Mouse (Mus musculus) limb, embryonic 11.5 days (tissue): ENCODE data around the gene Tmprss6. TPM values are rescaled to one million over a fixed set of nuclear protein-coding genes. Genes with fewer than 3 reads are reported as not detected.
A peak's percentile ranks its signal among the peaks of the same experiment; 100 is the strongest.

Experiments used
- ATAC-seq: fragments of 200-750 bp; cut with Nextera tagmentation; 2 replicates; pipeline ENCODE4 v1.8.0; 2017; ENCODE audit warnings: low read depth; ENCODE audit not compliant: insufficient number of reproducible peaks, low FRiP score, low TSS enrichment
- DNase-seq: peaks from one replicate; pipeline ENCODE4 v3.0.0-alpha.2; 2015; ENCODE audit warnings: low spot score
- H3K27ac ChIP-seq: fragments of 300-500 bp; sonication (generic); replicated peaks from 2 replicates; pipeline ENCODE4 v1.5.1; 2014; ENCODE audit warnings: low read depth, mild to moderate bottlenecking, low read length
- H3K27me3 ChIP-seq: fragments of 300-500 bp; sonication (generic); 2 replicates; pipeline ENCODE4 v1.6.1; 2014; ENCODE audit warnings: mild to moderate bottlenecking, low read length, mixed read lengths; ENCODE audit not compliant: control insufficient read depth, insufficient read depth
- H3K36me3 ChIP-seq: fragments of 300-500 bp; sonication (generic); 2 replicates; pipeline ENCODE4 v1.6.1; 2014; ENCODE audit warnings: mild to moderate bottlenecking, low read length, moderate library complexity, mixed read lengths; ENCODE audit not compliant: control insufficient read depth, insufficient read depth
- H3K4me1 ChIP-seq: fragments of 300-500 bp; sonication (generic); 2 replicates; pipeline ENCODE4 v1.6.1; 2014; ENCODE audit warnings: low read length, mixed read lengths; ENCODE audit not compliant: control insufficient read depth, insufficient read depth
- H3K4me2 ChIP-seq: fragments of 300-500 bp; sonication (generic); 2 replicates; pipeline ENCODE4 v1.6.1; 2014; ENCODE audit warnings: low read depth, mild to moderate bottlenecking, moderate library complexity; ENCODE audit not compliant: severe bottlenecking
- H3K4me3 ChIP-seq: fragments of 300-500 bp; sonication (generic); 2 replicates; pipeline ENCODE4 v1.5.1; 2014; ENCODE audit warnings: low read depth, low read length
- H3K9ac ChIP-seq: fragments of 300-500 bp; sonication (generic); 2 replicates; pipeline ENCODE4 v1.6.1; 2014; ENCODE audit warnings: mild to moderate bottlenecking, low read length
- H3K9me3 ChIP-seq: fragments of 300-500 bp; sonication (generic); 2 replicates; pipeline ENCODE4 v1.6.1; 2016; ENCODE audit warnings: low read length; ENCODE audit not compliant: control insufficient read depth
- WGBS: fragments of 180-500 bp; shearing (Covaris S2); extraction: QIAGEN DNeasy Blood & Tissue Kit; methylation state at CpG from one replicate; pipeline ENCODE4 v1.1.7; 2014; 5-methylcytosine and 5-hydroxymethylcytosine counted together
- polyA plus RNA-seq: library from polyadenylated mRNA; unstranded; fragments of >200 nt; fragmentation: Nextera tagmentation; extraction: Ambion mirVana; gene quantifications from 2 replicates; pipeline ENCODE4 v1.2.1, GENCODE M21; 2014

Gene Tmprss6
- polyA plus RNA-seq, 1 experiment from 2014 or later = 0.27 TPM

DNA sequence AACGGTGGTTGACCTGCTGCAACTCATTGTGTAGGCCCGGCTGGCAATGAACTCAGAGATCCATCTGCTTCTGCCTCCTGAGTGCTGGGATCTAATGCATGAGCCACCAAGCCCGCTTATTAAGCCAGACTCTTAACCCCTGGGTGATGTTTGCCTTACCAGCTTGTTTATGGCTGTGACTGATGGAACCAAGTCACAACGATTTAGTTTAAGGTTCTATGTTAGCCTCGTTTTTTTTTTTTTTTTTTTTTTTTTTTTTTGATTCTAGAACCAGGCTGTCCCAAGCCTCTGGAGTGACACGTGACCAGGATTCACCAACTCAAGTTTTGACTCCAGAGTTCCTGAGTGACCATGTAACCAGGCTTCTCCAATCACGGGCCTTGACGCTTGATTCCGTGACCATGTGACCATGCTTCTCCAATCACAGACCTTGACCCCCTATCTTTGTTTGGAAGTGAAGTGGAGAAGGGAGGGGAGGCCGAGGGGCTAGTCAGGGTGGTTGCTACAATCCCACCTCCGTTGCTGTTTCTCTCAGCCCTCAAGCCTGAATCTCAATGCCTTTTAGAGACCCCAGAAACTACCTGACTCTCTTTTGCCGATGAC, 41.0 kb upstream of the Tmprss6 start:
- Histone ChIP-seq H3K4me3 (no peak overlapping the region), H3K9ac (no peak overlapping the region)

DNA sequence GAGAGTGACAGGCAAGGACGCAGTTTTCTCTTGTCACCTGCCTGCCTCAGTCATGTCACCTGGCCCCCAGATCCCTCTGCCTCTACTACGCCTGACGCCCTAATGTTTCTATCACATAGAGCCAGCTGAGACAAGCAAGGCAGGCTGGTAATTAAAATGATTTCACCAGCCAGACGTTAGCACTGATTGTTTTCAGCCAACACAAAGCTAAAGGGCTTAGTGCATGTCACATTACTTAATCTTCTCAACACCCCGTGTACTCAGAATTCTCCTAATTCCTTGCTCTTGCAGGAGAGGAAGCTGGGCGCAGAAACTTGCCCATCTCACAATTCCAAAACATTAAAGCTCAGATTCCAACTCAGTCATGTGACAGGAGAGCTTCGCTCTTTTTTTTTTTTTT, 40.0 kb upstream of the Tmprss6 start:
- no peaks in the 10 kb centered on the region for H3K9me3 ChIP-seq
- WGBS = 67% methylated on average over 7 of the region's 7 CpGs
- H3K4me3 ChIP-seq = no peak overlapping the region
- H3K27me3 ChIP-seq = no peaks in the 10 kb centered on the region
- no peak for DNase-seq
- no peak overlapping the region for H3K27ac ChIP-seq
- no peak for ATAC-seq
- no peaks in the 10 kb centered on the region for H3K36me3 ChIP-seq
- H3K4me1 ChIP-seq = peaks cover 7% of the 10 kb centered on the region; the same call in 1 of the 2 replicates
- H3K9ac ChIP-seq = no peak overlapping the region
- H3K4me2 ChIP-seq = no peak overlapping the region

More for the DNA sequence above, 41.0 kb upstream of the Tmprss6 start:
- Histone ChIP-seq H3K36me3 (no peaks in the 10 kb centered on the region), H3K4me2 (no peak overlapping the region), H3K27me3 (no peaks in the 10 kb centered on the region), H3K27ac (no peak overlapping the region), H3K4me1 (peaks cover 7% of the 10 kb centered on the region; the same call in 1 of the 2 replicates), H3K9me3 (no peaks in the 10 kb centered on the region)
- 46% methylated on average over 12 of the region's 12 CpGs for WGBS
- DNase-seq (peak; percentile 51), ATAC-seq (no peak)

DNA sequence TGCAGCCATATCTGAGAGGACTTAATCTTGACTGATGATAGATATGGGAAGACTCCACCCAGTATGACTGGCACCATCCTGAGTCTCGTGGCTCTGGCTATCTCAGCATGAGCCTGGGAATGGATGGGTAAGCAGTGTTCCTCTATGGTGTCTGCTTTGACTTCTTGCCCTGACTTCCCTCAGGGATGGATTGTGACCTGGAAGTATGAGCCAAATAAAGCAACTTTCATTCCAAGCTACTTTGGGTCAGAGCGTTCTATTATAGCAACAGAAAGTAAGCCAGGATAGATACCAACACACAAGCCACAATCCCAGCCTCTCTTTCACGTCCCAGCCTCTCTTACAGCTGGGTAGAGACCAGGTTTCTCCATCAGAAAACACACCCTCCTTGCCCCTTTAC, 37.1 kb upstream of the Tmprss6 start:
- no peak overlapping the region for H3K4me2 ChIP-seq
- ATAC-seq (no peak), DNase-seq (no peak)
- H3K36me3 ChIP-seq = no peaks in the 10 kb centered on the region
- H3K9ac ChIP-seq = no peak overlapping the region
- H3K4me3 ChIP-seq = no peak overlapping the region
- H3K27ac ChIP-seq = no peak overlapping the region
- no peaks in the 10 kb centered on the region for H3K27me3 ChIP-seq
- H3K9me3 ChIP-seq = no peaks in the 10 kb centered on the region
- H3K4me1 ChIP-seq = peaks cover 7% of the 10 kb centered on the region; the same call in 1 of the 2 replicates
- WGBS = 80% methylated on average over 3 of the region's 3 CpGs

- no peaks in the 10 kb centered on the region for H3K27me3 ChIP-seq
- ATAC-seq (no peak), DNase-seq (no peak)
- H3K9me3 ChIP-seq = no peaks in the 10 kb centered on the region
- H3K36me3 ChIP-seq = no peaks in the 10 kb centered on the region
- H3K4me2 ChIP-seq = no peak overlapping the region
- 0 out of 2 replicates have a peak, but pooled peaks cover 2% of the 10 kb centered on the region for H3K4me1 ChIP-seq
- H3K9ac ChIP-seq = no peak overlapping the region
- no peak overlapping the region for H3K4me3 ChIP-seq
- 87% methylated on average over 5 of the region's 5 CpGs for WGBS
- no peak overlapping the region for H3K27ac ChIP-seq
Measured at GRCm38 (mm10) chr15:78504816-78505215, 36.4 kb upstream of the Tmprss6 start.

DNA sequence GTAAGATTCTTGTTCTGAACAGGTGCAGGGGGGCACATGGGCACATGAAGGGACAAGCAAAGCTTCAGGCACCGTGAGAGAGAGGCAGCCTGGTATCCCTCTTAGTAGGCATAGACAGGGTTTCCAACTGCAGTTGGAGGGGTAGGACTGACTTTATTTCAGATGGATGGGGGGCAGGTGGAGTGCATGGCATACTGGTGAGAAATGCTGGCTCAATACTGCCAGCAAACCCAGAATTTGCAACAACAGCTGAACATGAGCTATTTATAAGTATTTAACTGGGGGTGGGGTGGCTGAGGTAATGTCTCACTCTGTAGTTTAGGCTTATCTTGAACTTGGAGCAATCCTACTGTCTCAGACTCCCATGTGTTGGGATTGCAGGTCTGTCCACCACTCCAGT, 35.6 kb upstream of the Tmprss6 start:
- 87% methylated on average over 1 of the region's 1 CpGs for WGBS
- Histone ChIP-seq H3K27me3 (no peaks in the 10 kb centered on the region), H3K9me3 (no peaks in the 10 kb centered on the region), H3K4me2 (no peak overlapping the region), H3K9ac (no peak overlapping the region), H3K4me1 (no peaks in the 10 kb centered on the region), H3K36me3 (no peaks in the 10 kb centered on the region), H3K27ac (no peak overlapping the region), H3K4me3 (no peak overlapping the region)
- DNase-seq = no peak
- no peak for ATAC-seq

- no peak for DNase-seq
- Histone ChIP-seq H3K36me3 (no peaks in the 10 kb centered on the region), H3K4me1 (no peaks in the 10 kb centered on the region), H3K4me3 (no peak overlapping the region), H3K27me3 (no peaks in the 10 kb centered on the region), H3K9ac (no peak overlapping the region), H3K4me2 (no peak overlapping the region), H3K9me3 (no peaks in the 10 kb centered on the region), H3K27ac (no peak overlapping the region)
- ATAC-seq = no peak
- WGBS = 81% methylated on average over 18 of the region's 18 CpGs
Measured at GRCm38 (mm10) chr15:78502437-78503132, 34.2 kb upstream of the Tmprss6 start.

- Histone ChIP-seq H3K4me2 (no peak within 1 kb of the TSS), H3K27ac (no peak within 1 kb of the TSS), H3K4me1 (0 out of 2 replicates have a peak, but pooled peaks cover 3% of the 10 kb centered on the region), H3K9ac (no peak within 1 kb of the TSS), H3K36me3 (no peaks in the 10 kb centered on the region), H3K27me3 (no peaks in the 10 kb centered on the region), H3K4me3 (no peak within 1 kb of the TSS), H3K9me3 (no peaks in the 10 kb centered on the region)
- WGBS = 89% methylated on average over 11 of the region's 11 CpGs
- ATAC-seq (no peak), DNase-seq (no peak)
Measured at GRCm38 (mm10) chr15:78494968-78495406, 26.6 kb upstream of the Tmprss6 start, which contains the start of gene Il2rb. TSS of gene Il2rb (minus strand) at chr15:78495271.

DNA sequence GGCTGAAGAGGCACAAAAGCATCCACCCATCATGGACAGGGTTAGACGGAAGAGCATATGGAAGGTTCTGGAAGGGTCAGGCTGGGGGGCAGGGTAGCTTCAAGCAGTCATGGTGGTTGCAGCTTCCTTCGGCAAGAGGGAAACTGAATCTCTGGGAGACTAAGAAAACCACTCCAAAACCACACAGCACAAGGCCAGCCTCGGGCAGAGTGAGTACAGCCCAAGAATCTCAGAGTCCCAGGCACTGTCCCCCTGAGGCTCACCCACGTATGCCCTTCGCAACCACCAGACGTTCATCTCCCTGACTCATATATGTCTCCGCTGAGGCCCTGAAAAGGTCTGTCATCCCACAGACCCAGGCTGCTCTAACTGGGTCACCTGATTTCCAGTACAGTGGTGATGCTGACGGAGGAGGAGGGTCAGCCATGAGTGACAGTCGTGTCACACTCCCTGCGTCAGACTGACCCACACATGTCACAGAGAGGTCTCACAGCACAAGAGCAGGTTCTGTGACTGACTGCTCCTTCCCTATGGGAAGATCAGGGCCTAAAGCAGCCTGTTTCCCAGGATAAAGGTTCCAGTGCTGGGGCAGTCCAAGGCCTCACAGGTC, 25.1 kb upstream of the Tmprss6 start:
- 83% methylated on average over 10 of the region's 10 CpGs for WGBS
- no peak for DNase-seq

More for the DNA sequence above, 25.1 kb upstream of the Tmprss6 start:
- ATAC-seq = no peak
- H3K4me3 ChIP-seq = no peak overlapping the region
- no peaks in the 10 kb centered on the region for H3K9me3 ChIP-seq
- H3K27me3 ChIP-seq = no peaks in the 10 kb centered on the region
- no peak overlapping the region for H3K4me2 ChIP-seq
- H3K4me1 ChIP-seq = 0 out of 2 replicates have a peak, but pooled peaks cover 3% of the 10 kb centered on the region
- H3K27ac ChIP-seq = no peak overlapping the region
- no peak overlapping the region for H3K9ac ChIP-seq
- H3K36me3 ChIP-seq = no peaks in the 10 kb centered on the region
